Mouse (Mus musculus): ENCODE results near the gene Rab9.

The Rab9 gene

DNA sequence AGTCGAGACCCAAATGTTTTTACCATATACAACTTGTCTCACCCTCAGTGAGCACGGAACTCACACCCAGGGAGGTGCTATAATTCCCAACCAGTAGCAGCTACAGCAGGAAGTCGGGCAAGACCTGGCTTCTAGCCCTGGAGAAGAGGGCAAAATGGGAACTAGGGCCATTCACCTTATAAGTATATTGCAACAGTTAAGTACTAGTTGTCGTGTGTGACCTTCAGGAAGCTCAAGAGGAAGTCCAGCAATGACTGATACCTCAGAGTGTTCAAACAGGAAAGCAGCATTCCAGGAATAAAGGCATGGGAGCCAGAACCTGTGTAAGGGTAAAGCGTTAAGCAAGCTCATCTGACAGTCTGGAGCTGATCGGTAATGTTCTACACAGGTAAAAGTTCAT, 26.1 kb downstream of the Rab9 start:
- DNase-seq (ENCODE audit: low read depth, low spot score): no peak

GRCm38 (mm10) chrX:166444552-166444951, 35.1 kb downstream of the Rab9 start:
- no peak for DNase-seq (ENCODE audit: low read depth, low spot score)

- DNase-seq (ENCODE audit: low read depth, low spot score): peak; percentile 90
These were observed 39.0 kb downstream of the Rab9 start, which contains the start of gene Ofd1 for GRCm38 (mm10) chrX:166440616-166441063. Gene Ofd1, minus strand, starts transcription at chrX:166440704.

- peak; percentile 17 for DNase-seq (ENCODE audit: low read depth, low spot score)
These were observed 39.5 kb downstream of the Rab9 start, which contains the start of gene Trappc2 for GRCm38 (mm10) chrX:166440036-166440615. Gene Trappc2, plus strand, starts transcription at chrX:166440574.

DNA sequence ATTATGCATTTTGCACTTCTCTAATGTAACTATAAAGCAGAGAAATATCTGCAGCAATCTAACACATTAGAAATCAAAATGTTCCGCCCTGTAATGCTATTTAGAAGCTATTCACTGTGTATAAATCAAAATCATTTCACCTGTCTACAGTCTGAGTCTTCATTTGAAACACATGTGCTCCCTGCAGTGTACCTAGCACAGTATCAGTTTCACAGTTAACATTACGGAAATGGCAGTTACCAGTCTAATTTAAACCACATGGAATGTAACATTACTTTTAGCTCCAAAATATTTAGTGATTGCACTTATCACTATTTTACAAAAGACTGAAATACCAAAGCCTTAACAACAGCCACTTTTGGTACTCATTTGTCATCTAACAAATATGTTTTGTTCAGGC, 44.9 kb downstream of the Rab9 start:
- peak; percentile 56 for DNase-seq (ENCODE audit: low read depth, low spot score)

DNA sequence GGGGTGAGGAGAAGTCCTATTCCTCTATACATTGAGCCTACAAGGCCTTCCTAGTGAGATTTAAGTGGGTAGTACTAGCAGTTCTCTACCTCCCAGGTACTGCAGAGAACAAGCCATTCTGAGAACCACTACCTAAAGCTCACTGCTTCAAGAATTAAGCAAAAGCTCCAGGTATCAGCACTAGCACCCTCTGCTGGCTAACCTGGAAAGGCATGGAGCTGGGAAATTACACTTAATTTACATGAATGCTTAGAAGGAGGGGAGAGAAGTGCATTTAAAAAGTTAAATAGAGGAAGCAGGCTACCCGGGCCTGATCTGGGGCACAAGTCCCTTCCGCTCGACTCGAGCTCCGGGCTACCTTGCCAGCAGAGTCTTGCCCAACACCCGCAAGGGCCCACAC, 63.5 kb downstream of the Rab9 start:
- peak; percentile 18 for DNase-seq (ENCODE audit: low read depth, low spot score)

DNA sequence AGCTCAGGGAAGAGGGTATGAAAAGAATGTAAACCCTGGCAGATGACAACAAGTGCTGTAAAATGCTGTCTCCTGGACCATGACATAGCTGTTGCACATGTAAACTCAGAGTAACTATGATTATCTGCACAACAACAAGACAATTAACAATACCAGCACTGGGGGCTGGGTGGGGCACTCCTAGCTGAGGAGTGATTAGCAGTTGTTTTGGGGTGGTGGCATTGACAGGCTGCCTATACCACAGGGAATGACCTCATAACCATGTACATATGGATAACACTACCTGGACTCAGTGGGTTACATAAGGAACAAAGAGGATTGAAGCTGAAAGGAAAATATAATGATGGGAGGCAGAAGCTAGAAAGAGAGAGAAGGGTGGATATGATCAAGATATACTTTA, 71.8 kb downstream of the Rab9 start:
- DNase-seq (ENCODE audit: low read depth, low spot score): no peak
